Mouse (Mus musculus) hindbrain, embryonic 14.5 days (tissue): ENCODE measurements around the gene Ccdc151. TPM values are rescaled to one million over a fixed set of nuclear protein-coding genes. Genes with fewer than 3 reads are reported as not detected.

ENCODE experiments used
- ATAC-seq: fragments of 200-750 bp; cut with Nextera tagmentation; 2 replicates; pipeline ENCODE4 v1.8.0; 2017; ENCODE audit warnings: moderate number of reproducible peaks, mild to moderate bottlenecking, moderate TSS enrichment, moderate library complexity; ENCODE audit not compliant: low FRiP score
- DNase-seq: peaks from one replicate; pipeline ENCODE4 v3.0.0-alpha.2; 2015; ENCODE audit warnings: low spot score
- H3K27ac ChIP-seq: fragments of 300-500 bp; sonication (generic); 2 replicates; pipeline ENCODE4 v1.5.1; 2014; ENCODE audit warnings: mild to moderate bottlenecking, moderate library complexity
- H3K27me3 ChIP-seq: fragments of 300-500 bp; sonication (generic); 2 replicates; pipeline ENCODE4 v1.6.1; 2014; ENCODE audit warnings: mild to moderate bottlenecking, low read length, mixed read lengths; ENCODE audit not compliant: control insufficient read depth, insufficient read depth
- H3K36me3 ChIP-seq: fragments of 300-500 bp; sonication (generic); replicated peaks from 2 replicates; pipeline ENCODE4 v1.6.1; 2014; ENCODE audit not compliant: control insufficient read depth, insufficient read depth
- H3K4me1 ChIP-seq: fragments of 300-500 bp; sonication (generic); replicated peaks from 2 replicates; pipeline ENCODE4 v1.6.1; 2014; ENCODE audit warnings: antibody characterized with exemption, low read length, mixed read lengths; ENCODE audit not compliant: control insufficient read depth, insufficient read depth
- H3K4me2 ChIP-seq: fragments of 300-500 bp; sonication (generic); replicated peaks from 2 replicates; pipeline ENCODE4 v1.6.1; 2014; ENCODE audit warnings: mild to moderate bottlenecking, moderate library complexity
- H3K4me3 ChIP-seq: fragments of 300-500 bp; sonication (generic); replicated peaks from 2 replicates; pipeline ENCODE4 v1.5.1; 2014; ENCODE audit warnings: mild to moderate bottlenecking, low read length
- H3K9ac ChIP-seq: fragments of 300-500 bp; sonication (generic); 2 replicates; pipeline ENCODE4 v1.6.1; 2014
- H3K9me3 ChIP-seq: fragments of 300-500 bp; sonication (generic); 2 replicates; pipeline ENCODE4 v1.6.1; 2016; ENCODE audit warnings: low read length; ENCODE audit not compliant: control insufficient read depth
- WGBS: fragments of 180-500 bp; shearing (Covaris S2); extraction: QIAGEN DNeasy Blood & Tissue Kit; methylation state at CpG from one replicate; pipeline ENCODE4 v1.1.7; 2014; 5-methylcytosine and 5-hydroxymethylcytosine counted together
- polyA plus RNA-seq: library from polyadenylated mRNA; unstranded; fragments of >200 nt; fragmentation: Nextera tagmentation; extraction: Ambion mirVana; gene quantifications from 2 replicates; pipeline ENCODE4 v1.2.1, GENCODE M21; 2014

The Ccdc151 gene
- polyA plus RNA-seq, result 4.1 and 6.2 TPM in 2 replicates

DNA sequence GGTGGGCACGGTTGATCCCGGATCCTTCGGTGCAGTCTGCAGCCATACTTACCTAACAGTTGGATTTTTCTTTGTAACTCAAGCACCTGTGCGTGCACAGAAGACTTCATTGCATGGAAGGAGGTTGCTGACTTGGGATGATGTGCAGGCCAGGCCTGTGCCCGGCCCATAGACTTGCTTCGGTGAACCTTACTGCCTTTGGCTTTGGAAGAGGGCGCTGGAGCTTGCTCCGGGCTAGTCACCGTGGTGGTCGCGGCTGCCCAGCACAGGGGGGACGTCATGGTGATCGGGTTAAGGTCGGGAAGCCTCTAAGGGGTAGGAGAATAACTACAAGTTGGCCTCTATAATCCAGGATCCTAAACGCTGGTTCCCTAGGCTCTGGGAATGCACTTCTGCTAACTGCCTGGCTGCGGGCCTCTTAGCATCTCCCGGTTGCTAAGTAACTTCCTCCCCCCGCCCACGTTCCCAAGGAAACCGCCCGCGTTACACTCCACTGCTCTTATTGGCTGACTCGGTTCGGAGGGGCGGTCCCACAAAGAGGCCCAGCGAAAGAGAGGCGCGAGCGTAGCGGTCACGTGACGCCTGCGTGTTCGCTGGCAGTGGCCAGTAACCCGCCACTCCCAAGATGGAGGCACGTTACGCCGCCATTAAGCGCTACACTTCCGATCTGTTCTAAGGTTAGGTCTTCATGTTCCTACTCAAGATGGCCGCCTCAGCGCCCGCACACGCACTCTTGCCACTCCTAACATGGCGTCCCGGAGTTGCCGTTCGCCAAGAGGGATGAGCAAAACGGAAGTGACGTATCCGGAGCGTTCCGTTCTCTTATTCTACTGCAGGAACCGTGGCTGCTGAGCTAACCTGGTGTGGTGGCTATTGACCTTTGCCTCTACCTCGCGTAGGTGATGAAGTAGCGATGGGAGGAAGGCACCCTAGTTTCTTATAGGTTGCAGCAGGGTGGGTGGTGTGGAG, at the start of gene Ccdc151, which contains the start of gene Prkcsh:
TSS of gene Ccdc151 (minus strand) at position 441 of the 969 bp plus-strand sequence.
TSS of gene Prkcsh (plus strand) at position 613 of the 969 bp plus-strand sequence.
- Histone ChIP-seq H3K9ac (peak within 1 kb of the TSS; percentile 77), H3K4me2 (peak within 1 kb of the TSS; percentile 80), H3K4me3 (peak within 1 kb of the TSS; percentile 71), H3K27ac (peak within 1 kb of the TSS; percentile 84), H3K36me3 (peaks cover 33% of the 10 kb centered on the region), H3K4me1 (peaks cover 21% of the 10 kb centered on the region), H3K27me3 (no peaks in the 10 kb centered on the region), H3K9me3 (no peaks in the 10 kb centered on the region)
- ATAC-seq (peak; percentile 99), DNase-seq (peak; percentile 98)
- WGBS, result 5% methylated on average over 57 of the region's 57 CpGs

DNA sequence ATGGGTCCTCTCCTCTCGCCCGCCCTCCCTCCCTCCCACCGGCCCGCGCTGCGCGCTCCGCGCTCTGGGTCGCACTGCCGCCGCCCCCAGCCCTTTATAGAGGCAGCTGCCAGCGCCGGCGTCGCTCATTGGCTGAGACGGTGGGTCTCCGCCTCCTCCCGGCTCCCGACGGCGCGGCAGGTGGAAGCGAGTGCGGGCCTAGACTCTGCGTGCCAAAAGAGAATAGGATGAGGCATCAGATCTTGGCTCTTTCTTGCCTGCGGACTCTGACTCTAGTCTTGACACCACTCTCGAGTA, 49.5 kb upstream of the Ccdc151 start, which contains the start of gene Elavl3:
TSS of gene Elavl3 (minus strand) at position 66 of the 297 bp plus-strand sequence.
- DNase-seq, result peak; percentile 86

DNA sequence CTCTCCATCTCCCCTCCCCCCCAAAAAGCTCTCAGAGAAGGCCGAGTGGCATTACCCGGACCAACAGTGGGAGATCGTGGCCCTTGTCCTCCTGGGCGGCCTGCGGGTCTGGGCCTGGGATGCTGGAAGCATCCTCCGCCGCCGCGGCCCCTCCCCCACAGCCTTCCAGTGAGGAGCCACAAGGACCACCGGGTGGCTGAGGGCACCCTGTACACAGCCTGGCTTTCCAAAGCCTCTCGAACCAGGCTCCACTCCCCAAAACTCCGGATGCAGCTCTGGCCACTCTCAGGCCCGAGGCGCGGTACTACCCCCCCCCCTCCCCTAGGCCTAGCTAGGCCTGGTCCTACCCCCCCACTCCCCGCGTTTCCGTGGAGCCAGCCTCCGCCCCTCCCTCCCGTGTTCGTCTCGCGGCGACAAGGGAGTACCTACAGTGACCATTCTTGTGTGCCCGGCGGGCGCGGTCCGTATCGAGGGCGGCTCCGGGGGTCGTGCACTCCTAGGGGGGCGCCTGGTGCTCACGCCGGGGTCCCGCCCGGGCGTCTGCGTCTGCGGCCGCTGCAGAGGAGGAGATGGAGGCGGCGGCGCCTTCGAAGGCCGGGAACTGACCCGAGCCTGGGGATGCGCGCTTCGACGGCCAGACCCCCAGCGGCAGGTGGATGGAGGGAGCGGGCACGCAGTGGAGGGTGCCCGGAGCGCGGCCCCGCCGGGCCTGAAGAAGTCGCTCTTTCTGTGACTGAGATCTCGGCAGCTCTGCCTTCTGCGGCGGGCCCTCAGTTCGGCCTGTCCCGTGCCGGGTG, 48.9 kb upstream of the Ccdc151 start:
- ATAC-seq, result peak; percentile 35
- H3K4me2 ChIP-seq, result peak overlapping the region; percentile 87
- peak overlapping the region; percentile 94 for H3K27ac ChIP-seq
- H3K27me3 ChIP-seq, result no peaks in the 10 kb centered on the region
- H3K9ac ChIP-seq, result peak overlapping the region; percentile 99
- H3K4me3 ChIP-seq, result peak overlapping the region; percentile 96
- no peak for DNase-seq
- H3K9me3 ChIP-seq, result no peaks in the 10 kb centered on the region
- WGBS, result under 1% methylated on average over 60 of the region's 67 CpGs
- H3K4me1 ChIP-seq, result peaks cover 43% of the 10 kb centered on the region
- H3K36me3 ChIP-seq, result no peaks in the 10 kb centered on the region; the same call in 1 of the 2 replicates

More for the DNA sequence above, 49.5 kb upstream of the Ccdc151 start, which contains the start of gene Elavl3:
- Histone ChIP-seq H3K36me3 (peaks cover 5% of the 10 kb centered on the region), H3K4me3 (peak within 1 kb of the TSS; percentile 96), H3K9ac (peak within 1 kb of the TSS; percentile 99), H3K27ac (peak within 1 kb of the TSS; percentile 94), H3K4me2 (peak within 1 kb of the TSS; percentile 87), H3K9me3 (no peaks in the 10 kb centered on the region), H3K27me3 (no peaks in the 10 kb centered on the region), H3K4me1 (peaks cover 39% of the 10 kb centered on the region)
- peak; percentile 83 for ATAC-seq
- under 1% methylated on average over 28 of the region's 28 CpGs for WGBS

DNA sequence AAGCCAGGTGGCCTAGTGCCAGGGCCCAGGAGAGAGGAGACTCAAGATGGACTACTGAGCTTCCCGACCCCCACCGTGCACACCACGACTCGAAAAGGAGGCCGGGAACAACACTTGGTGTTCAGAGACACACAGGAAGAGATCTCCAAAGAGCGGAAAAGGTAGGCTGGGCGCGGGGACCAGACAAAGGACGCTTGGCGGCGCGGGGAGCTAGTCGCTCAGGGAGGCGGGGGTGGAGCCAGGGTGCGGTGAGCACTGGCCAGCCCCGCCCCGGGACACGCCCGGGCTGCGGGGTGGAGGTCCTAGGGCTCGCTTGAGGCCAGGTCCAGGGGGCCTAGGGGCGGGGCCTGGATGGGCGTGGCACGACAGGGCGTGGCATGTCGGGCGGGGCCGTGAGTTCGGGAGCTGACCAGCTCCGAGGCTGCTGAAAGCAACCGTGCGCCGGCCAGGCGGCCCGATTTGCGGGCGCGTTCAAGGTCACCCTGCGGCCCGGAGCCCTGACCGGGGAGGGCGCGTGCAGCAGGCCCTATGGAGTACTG, 48.0 kb upstream of the Ccdc151 start:
- ATAC-seq (peak; percentile 32; the same call in 1 of the 2 replicates), DNase-seq (peak; percentile 66)
- H3K36me3 ChIP-seq, result no peaks in the 10 kb centered on the region
- H3K4me3 ChIP-seq, result peak overlapping the region; percentile 96
- H3K4me2 ChIP-seq, result peak overlapping the region; percentile 87
- WGBS, result 0% methylated on average over 28 of the region's 43 CpGs
- H3K27ac ChIP-seq, result peak overlapping the region; percentile 94
- no peaks in the 10 kb centered on the region for H3K9me3 ChIP-seq
- peak overlapping the region; percentile 99 for H3K9ac ChIP-seq
- H3K4me1 ChIP-seq, result peaks cover 43% of the 10 kb centered on the region
- no peaks in the 10 kb centered on the region for H3K27me3 ChIP-seq

DNA sequence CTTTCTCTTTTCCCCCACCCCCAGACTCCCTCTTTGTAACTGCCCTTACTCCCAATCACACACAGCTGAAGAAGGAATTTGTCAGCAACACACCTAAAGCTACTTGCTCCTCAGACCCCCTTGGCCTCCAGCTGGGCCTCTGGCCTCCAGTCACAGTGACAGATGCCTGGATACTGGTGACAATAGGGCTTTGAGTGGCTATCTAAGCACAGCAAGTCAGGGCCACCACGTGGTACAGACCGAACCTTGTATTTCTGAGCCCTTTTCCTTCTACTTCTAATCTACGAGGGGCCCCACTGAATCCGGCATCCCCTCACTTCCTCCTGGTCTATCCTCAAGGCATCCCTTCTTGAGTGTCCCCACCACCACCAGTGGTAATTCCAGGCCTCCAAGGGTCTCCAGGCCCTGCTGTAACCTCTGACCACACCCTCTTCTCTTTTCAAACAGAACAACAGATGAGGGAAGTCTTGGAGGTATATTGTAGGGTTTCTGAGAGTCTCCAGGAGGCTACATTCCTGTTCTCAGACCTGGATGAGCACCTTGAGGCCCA, 47.4 kb upstream of the Ccdc151 start:
- H3K4me1 ChIP-seq, result peaks cover 40% of the 10 kb centered on the region
- no peaks in the 10 kb centered on the region for H3K9me3 ChIP-seq
- ATAC-seq, result no peak
- peak overlapping the region; percentile 96 for H3K4me3 ChIP-seq
- DNase-seq, result no peak
- no peaks in the 10 kb centered on the region for H3K36me3 ChIP-seq
- WGBS, result 19% methylated on average over 4 of the region's 4 CpGs
- peak overlapping the region; percentile 99 for H3K9ac ChIP-seq
- no peaks in the 10 kb centered on the region for H3K27me3 ChIP-seq
- peak overlapping the region; percentile 94 for H3K27ac ChIP-seq
- H3K4me2 ChIP-seq, result peak overlapping the region; percentile 87

DNA sequence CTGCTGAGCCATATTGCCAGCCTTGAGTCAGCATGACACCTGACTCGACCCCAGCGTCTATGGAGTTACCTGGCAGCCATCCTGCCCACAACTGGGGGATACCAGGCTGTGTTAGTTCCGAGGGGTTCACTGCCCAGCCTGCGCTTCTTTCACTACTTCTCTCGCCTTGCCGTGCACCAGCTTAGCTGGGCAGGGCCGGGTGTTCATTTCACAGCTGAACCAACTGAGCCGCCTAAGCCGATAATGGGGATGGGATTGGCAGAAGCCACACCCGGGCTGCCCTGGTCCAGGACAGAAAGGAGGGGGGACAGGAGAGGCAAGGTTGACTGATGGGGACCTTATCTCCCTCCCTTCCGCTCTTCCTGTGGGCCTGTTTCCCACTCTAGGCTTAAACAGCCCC, 46.9 kb upstream of the Ccdc151 start:
- DNase-seq, result no peak
- Histone ChIP-seq H3K36me3 (no peaks in the 10 kb centered on the region), H3K9ac (peak overlapping the region; percentile 99), H3K9me3 (no peaks in the 10 kb centered on the region), H3K27ac (peak overlapping the region; percentile 94), H3K4me3 (peak overlapping the region; percentile 96), H3K4me2 (peak overlapping the region; percentile 87), H3K4me1 (peaks cover 36% of the 10 kb centered on the region), H3K27me3 (no peaks in the 10 kb centered on the region)
- no peak for ATAC-seq
- 69% methylated on average over 10 of the region's 11 CpGs for WGBS

DNA sequence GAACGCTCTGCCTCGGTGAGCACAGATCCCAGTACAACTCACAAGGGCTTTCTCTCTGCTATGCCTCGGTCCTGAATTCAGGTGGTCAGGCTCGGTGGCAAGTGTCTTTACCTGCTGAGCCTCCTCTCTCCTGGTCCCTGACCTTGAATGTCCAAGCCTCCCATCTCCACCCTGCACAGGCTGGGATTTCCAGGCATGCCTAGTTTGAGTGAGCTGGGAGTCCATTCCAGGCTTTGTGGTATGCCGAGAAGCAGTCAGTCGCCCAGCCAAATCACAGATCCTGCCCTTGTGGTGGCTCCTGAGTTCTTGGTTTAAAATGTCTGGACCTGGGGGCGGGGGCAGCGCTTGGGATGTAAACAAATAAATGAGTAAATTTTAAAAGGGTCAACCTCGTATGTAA, 44.9 kb upstream of the Ccdc151 start:
- Histone ChIP-seq H3K9me3 (no peaks in the 10 kb centered on the region), H3K9ac (0 out of 2 replicates have a peak overlapping the region, but pooled peaks have one; percentile 40), H3K27ac (no peak overlapping the region), H3K4me2 (peak overlapping the region; percentile 87), H3K36me3 (no peaks in the 10 kb centered on the region), H3K27me3 (no peaks in the 10 kb centered on the region), H3K4me1 (peaks cover 38% of the 10 kb centered on the region), H3K4me3 (no peak overlapping the region)
- ATAC-seq (no peak), DNase-seq (no peak)
- 54% methylated on average over 9 of the region's 9 CpGs for WGBS

DNA sequence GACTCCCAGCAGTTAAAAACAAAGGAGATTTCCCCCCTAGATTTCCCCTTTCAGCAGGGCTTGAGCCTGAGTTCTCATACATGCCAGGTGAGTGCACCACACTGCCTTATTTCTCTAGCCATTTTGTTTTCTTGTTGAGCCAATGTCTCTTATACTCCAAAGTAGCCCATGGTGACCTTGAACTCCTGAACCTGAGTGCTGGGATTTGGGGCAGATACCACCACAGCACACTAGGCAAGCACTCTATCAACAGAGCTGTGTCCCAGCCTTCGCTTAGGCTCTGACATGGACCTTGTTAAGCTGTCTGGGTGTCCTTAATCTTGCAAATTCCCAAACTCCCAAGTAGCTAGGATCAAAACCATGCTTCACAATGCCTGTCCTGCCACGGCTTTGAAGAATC, 39.4 kb upstream of the Ccdc151 start:
- 72% methylated on average over 2 of the region's 2 CpGs for WGBS
- Histone ChIP-seq H3K27me3 (no peaks in the 10 kb centered on the region), H3K4me1 (peaks cover 6% of the 10 kb centered on the region; the same call in 1 of the 2 replicates), H3K9me3 (no peaks in the 10 kb centered on the region), H3K9ac (no peak overlapping the region), H3K4me2 (no peak overlapping the region), H3K36me3 (no peaks in the 10 kb centered on the region), H3K4me3 (no peak overlapping the region), H3K27ac (no peak overlapping the region)
- ATAC-seq, result no peak
- DNase-seq, result no peak
